Mouse (Mus musculus) layer of hippocampus, adult 9-10 months (tissue): ENCODE measurements around the gene Scyl1.
"Not testable (repeated sequence)": the region's sequence is repeated elsewhere in the genome, so short reads cannot be mapped to it uniquely, and the experiment has no call there.

Experiments
- DNase-seq: peaks from one replicate; pipeline ENCODE4 v3.0.0; 2022; ENCODE audit warnings: low spot score

Gene Scyl1

DNA sequence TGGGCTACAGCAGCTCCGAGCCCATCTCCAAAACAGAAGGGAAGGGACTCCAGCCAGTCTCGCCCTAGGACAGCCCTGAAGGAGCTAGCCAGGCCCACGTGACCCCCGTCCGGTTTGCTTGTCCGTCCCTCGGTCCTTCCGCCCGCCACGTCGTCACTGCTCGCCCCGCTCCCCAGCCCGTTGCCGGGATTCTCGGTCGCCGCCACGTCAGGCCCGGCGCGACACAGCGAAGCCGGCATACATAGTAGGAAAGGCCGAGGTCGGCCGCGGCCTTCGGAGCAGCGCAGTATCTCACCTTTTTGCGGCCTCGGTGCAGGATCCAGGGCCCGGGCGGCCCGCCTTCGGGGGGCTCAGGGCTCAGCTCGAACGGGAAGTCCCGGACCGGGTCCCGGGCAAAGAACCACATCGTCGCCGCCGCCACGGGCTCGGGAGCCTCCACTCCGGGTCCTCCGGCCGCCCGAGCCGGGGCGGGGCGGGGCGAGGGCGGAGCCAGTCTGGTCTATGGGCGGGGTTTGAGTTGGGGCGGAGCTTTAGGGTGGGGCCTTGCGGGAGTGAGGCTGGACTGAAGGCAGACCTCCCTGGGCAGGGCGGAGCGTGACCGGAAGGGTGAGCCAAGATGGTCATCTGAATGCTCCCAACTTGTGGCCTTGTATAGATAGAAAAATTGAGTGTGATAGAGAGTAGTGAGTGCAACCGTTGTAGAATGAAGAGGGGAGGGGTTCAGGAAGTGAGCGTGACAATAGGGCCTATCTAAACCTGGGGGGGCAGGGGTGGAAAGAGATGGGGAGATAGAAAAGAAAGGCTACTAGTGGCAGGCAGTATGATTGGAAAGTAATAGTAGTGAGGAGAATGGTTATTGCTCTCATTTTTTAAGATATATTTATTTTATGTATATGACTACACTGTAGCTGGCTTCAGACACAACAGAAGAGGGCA, at the start of gene Scyl1:
Scyl1 (minus strand) TSS at position 495 of the 936 bp plus-strand sequence.
- peak; percentile 80 for DNase-seq

DNA sequence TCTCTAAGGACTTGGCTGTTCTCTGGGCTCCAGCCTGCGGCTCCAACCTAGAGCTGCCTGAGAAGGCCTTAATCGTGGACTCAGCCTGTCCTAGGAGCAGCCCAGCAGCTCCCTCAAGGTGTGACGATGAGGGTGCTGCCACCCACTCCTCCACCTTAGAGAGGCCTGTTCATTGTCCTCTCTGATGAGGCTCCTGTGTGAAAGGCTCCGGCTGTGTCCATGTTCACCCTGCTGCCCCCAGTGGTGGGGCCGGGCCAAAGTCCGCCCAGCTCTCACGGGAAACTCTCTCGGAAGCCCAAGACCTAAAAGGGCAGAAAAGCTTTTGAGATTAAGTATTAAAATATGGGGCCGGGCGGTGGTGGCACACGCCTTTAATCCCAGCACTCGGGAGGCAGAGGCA, 48.3 kb upstream of the Scyl1 start:
- no peak for DNase-seq

DNA sequence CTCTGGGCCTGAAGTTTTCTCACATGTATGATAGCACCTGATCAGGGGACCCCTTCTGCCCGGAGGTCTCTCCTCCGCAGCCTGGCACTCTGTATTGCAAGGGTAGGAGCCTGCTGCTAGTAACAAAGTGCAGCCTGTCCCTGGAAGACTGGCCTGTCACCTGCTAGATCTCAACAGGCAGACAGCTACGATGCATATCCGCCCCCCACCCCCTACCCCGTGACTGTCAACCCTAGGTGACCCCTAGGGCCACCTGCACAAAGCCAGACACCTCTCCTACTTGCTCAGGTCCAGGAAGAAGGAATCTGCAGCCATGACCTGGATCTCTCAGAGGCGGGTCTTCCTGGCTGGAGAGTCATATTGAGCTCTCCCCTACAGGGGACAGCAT, 47.4 kb upstream of the Scyl1 start:
- no peak for DNase-seq

DNA sequence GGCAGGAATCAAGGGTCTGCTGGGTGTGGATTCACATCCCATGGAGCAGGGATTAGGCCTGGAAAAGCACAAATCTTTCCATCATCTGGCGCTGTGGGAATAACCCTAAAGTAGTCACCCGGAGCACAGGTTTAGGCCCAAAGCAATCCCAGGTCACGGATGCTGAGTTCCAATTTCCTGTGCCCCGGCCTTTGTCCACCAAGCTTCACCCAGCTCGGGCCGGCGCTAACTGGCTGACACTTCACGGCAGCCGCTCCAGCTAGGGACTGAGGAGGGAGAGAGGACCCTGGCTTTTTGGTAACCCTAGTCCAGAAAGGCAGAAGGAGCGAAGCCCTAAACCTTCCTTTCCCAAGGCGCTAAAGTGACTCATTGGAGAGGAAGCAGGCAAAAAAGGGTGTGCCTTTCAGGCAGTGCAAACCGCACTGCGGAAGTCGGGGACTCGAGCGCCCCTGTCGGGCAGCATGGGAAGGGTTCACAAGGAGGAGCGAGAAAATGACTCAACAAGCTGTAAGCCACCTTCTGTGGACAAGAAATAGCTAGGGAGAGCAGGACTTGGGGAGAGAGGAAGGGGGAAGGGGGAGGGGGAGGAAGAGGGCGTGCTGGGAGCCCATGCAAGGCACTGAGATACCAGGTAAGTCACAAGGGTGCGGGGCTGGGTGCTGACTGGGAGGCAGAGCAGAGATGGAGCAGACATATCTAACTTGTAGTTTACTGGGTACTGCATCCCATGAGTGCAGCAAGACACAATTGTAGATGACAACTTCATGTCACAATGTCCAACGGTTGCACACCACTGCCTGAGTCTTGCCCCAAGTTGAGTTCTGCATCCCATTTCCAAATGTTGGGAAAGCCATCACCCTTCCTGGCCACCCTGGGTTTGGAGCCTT, 46.7 kb upstream of the Scyl1 start:
- peak; percentile 61 for DNase-seq

DNA sequence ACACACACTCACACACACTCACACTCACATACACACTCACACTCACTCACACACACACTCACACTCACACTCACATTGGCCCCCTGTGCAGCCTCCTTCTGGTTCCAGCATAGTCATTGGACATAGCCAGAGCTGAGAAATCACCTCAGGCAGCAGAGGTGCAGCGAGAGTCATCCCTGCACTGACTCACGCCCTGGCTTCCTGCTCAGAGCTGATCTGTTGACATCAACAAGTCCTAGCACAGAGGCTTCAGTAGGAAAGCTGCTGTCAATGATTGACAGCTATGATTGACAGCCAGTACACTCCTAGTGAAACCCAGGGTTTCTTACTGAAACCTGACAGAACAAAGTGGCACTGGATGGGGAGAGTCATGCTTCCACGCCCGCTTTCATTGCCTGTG, 44.7 kb upstream of the Scyl1 start:
- no peak for DNase-seq

DNA sequence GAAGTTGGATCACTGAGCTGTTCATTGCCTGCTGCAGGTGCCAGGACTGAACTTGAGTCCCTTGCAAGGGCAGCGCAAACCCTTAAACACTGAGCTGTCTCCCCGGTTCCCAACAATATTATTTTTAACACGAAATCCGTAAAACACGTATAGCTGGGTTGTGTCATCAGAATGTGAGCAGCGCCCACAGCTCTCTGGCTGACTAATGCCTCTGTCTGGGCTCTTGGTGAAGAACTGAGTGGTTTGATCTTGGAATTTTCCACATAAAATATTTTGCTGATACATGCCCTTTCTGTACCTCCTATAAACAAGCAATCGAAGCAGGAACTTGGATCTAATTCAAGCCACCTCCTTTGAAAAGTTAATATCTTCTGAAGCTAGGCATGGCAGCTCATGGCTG, 43.8 kb upstream of the Scyl1 start:
- no peak for DNase-seq

DNA sequence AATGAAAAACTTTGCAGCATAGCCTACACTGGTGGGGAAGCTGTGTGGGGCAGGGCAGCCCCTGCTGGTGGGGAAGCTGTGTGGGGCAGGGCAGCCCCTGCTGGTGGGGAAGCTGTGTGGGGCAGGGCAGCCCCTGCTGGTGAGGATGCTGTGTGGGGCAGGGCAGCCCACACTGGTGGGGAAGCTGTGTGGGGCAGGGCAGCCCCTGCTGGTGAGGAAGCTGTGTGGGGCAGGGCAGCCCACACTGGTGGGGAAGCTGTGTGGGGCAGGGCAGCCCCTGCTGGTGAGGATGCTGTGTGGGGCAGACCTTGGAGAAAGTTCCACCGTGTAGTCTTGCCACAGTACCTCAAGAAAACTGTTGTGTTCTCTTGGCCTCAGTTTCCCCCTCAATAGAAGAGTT, 42.8 kb upstream of the Scyl1 start:
- not testable (repeated sequence) for DNase-seq

- DNase-seq, result no peak
These were observed 42.3 kb upstream of the Scyl1 start for GRCm38 (mm10) chr19:5813567-5813966.

DNA sequence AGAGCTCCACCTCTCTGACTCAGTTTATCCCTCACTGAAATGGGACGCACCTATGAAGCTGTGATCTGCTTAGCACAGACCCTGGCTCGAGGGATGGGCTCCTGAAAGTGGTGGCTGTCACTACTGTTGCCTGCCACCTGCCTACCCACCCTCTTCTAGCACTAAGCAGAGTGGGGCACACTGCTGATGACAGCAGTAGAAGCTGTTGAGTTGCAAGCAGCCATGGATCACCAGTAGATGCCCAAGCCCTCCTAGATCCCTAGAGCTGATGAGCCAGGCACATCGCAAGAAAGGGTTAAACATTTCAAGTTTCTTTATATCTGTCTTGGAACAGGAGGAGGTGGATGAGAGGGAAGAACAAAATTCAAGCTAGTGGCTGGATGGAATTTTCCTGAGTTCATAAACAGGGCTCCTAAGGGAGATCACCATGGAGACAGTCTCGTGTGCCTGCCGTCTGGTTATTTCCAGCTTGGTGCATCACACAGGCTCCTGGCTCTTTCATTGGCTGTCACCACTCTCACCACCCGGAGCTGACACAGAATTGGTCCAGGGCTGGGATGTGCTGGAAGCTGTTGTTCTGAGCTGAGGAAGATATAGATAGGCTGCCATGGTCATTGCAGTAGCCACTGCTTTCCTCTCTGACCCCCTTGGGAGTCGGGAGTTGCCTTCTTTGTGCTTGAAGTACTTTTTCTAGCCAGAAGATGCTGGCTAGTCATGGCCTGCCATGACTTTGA, 40.7 kb upstream of the Scyl1 start:
- peak; percentile 84 for DNase-seq

DNA sequence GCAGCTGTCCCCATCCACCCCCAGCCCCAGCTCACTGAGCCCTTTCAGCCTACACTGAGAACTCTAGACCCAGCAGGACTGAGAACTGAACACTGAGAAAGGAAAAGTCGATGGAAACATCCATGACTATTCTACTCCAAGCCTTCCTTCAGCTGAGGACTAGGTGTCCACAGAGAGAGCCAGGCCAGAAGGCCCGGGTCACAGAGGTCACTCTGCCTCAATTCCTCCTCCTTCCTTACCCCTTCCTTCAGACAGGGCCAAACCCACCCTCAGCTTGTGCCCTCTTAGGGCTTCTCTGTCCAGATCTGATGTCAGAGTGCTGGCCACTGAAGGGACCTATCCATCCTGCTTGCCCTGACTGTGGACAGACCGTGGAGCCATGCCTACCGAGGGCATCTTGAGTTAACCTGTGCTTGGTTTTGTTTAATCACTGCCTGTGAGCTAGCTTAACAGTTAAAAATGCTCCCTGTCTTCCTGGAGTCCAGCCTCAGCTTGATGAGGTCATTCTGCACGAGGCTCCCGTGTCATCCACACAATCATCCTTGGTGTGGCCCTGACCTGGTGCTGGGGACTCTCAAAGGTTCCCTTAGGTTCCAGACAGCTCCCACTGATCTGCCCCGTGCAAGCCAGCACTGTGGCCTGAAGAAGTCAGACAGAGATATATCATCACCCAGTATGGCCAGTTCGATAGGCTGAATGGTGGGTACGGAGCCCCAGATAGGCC, 39.8 kb upstream of the Scyl1 start:
- DNase-seq, result no peak

GRCm38 (mm10) chr19:5810103-5810839, 39.1 kb upstream of the Scyl1 start:
- no peak for DNase-seq

GRCm38 (mm10) chr19:5809712-5810089, 38.5 kb upstream of the Scyl1 start:
- DNase-seq, result no peak

GRCm38 (mm10) chr19:5808955-5809711, 37.9 kb upstream of the Scyl1 start:
- DNase-seq, result no peak

- no peak for DNase-seq
These were observed 36.5 kb upstream of the Scyl1 start for GRCm38 (mm10) chr19:5807740-5808139.

- no peak for DNase-seq
These were observed 35.6 kb upstream of the Scyl1 start for GRCm38 (mm10) chr19:5806809-5807205.

GRCm38 (mm10) chr19:5806051-5806808, 35.0 kb upstream of the Scyl1 start:
- no peak for DNase-seq

GRCm38 (mm10) chr19:5804371-5804899, 33.2 kb upstream of the Scyl1 start:
- DNase-seq, result no peak

GRCm38 (mm10) chr19:5803881-5804279, 32.7 kb upstream of the Scyl1 start:
- no peak for DNase-seq
